Mouse (Mus musculus) adrenal gland, adult 8-10 months (tissue): Measurements from ENCODE around the gene Rgp1. TPM values are rescaled to one million over a fixed set of nuclear protein-coding genes. Genes with fewer than 3 reads are reported as not detected.
"Not testable (repeated sequence)": the region's sequence is repeated elsewhere in the genome, so short reads cannot be mapped to it uniquely, and the experiment has no call there.

Experiments used
- DNase-seq: peaks from one replicate; pipeline ENCODE4 v3.0.0; 2022
- total RNA-seq, 4 experiments: library from RNA; stranded (reverse); gene quantifications; 2 replicates each; pipeline ENCODE4 v1.2.4; 2022

The Rgp1 gene
- 10 to 100 TPM; 41.0 to 66.1 (median 56.9) TPM for total RNA-seq

DNA sequence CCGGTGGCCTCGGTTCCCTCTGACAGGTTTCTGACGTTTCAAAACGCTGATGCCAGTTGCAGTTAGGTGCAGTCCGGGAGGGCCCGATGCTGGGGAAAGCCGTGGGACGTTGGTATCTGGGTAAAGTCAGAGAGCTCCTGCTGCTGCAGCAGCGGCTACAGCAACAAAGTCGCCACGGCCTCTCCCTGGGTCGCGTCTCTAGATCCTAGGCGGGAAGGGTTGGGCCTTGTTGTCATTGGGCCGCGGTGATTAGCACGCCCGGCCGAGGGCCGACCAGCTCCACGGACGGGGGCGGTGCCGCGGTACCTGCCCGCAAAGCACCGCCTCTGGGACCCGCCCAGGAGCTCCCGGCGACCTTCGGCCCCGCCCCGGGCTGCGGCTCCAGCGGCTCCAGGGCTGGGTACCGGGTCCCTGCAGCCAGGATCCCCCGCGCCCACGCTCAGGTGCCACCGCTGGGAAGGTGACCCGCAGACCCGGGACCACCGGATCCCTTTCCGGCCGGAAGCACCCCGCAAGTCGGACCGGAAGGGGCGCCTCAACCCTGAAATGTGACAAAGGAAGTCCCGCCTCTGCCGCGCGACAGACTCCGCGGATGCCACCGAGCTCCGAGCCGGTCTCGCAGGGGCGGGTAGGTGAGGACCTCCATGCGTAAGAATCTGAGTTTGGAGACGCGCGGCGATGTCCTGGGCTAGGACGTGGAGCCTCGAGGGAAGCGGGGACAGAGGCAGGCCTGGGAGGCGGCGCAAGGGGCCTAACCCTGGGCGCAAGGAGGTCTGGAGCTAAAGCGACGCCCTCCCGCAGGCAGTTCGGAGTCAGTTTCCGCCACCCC, at the start of gene Rgp1, which contains the start of gene Gba2:
TSS of gene Rgp1 (plus strand) at position 340 of the 829 bp plus-strand sequence.
TSS of gene Gba2 (minus strand) at position 498 of the 829 bp plus-strand sequence.
- peak; percentile 88 for DNase-seq

DNA sequence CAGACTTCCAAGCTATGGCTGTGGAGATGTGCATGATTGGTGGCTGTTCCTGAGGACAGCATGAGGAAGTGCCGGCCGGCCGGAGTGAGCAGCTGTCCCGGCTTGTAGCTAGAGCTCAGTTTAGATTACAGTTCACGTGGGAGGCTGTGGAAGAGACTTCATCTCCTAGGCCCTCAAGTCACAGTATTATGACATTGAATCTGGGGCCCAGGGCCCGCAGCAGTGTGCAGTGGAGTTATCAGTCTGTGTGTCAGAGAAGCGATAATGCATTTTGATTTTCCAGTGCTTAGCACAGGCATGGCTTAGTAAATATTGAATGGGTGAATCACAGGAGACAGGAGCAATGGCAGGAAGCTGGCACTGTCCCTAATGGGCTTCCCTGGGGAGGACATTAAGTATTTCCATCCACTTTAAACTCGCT, 48.4 kb upstream of the Rgp1 start:
- no peak for DNase-seq

DNA sequence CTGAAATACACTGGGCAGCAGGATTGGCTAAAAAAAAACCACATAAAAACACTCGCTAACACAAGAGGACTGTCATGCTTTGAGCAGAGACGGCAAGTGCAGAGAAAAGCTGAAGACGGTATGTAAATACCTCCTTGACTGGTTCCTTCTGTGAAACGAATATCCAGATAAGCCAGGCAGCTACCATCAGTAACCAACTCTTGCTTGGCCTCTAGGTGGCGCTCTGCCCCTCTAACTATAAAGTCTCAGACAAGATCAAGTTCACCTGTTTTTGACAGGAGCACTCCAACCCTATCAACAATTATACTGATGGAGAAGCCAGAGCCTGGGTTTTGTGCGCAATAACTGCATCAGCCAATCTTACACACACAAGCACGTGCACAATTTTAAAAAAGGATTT, 47.9 kb upstream of the Rgp1 start:
- DNase-seq, result no peak

DNA sequence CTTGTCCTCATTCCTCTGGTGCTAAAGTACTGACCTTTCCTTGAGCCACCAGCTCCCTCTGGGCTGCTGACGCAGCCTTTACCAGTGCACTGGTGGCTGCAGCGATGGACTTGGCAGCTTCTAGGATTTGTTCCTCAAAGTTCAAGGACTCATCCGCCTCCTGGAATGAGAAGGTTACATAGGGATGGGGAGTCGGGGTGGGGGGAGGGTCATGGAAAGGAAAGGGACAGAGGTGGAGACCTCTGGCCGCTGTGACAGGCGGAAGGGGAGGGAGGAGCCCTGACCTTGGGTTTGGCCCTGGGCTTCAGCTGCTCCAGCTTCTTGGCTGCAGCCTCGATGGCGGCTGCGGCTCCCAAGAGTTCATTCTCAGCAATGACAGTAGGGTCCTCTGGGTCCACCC, 45.2 kb upstream of the Rgp1 start:
- peak; percentile 88 for DNase-seq

DNA sequence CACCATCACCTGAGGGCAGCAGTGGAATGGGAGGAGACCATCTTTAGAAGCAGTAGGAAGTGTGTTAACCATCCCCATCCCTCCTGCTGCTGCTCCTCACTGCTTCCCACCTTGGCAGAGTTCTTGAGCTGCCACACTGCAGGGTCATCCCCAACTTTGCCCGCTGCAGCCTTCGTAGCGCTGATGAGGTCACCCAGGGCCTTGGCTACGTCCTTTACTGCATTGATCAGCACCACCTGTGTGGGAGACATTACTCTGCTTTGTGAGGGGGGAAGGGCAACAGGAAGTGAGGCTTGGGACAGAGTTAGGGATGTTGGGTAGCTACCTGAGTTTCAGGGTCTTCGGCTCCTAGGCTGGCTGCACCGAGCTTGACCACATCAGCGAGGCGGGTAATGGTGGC, 42.9 kb upstream of the Rgp1 start:
- no peak for DNase-seq

DNA sequence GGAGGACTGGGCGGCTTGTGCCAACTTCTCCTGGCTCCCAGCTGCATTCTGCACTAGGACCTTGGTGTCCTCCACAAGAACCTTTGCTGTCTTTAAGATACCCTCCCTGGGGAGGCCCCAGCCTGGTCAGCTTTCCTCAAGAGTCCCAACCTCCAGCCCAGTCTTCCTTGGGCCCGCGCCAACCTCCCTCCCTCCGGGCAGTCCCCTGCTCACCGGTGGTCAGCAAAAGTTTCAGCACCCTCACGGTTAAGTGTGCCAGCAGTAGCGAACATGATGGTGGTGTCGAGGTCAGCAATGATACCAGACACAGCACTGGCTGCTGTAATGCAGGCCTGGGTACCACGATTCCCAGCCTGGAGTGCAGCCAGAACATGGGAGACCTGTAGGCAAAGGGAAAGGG, 42.5 kb upstream of the Rgp1 start:
- no peak for DNase-seq

DNA sequence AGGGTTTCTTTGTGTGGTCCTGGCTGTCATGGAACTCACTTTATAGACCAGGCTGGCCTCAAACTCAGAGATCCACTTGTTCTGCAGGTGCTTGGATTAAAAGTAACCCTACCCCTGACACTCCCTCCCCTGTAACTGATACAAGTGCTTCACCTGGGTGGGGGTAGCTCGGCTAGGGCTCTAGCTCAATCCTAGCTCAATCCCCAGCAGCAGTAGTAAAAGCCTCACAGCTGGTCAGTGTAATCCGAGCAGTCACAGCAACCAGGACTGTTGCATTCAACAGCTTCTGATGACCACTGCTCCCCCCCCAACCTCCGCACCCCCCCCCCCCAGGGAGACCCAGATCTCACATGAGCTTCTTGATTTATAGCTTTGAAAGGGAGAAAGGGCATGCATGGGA, 36.5 kb upstream of the Rgp1 start:
- DNase-seq, result no peak

DNA sequence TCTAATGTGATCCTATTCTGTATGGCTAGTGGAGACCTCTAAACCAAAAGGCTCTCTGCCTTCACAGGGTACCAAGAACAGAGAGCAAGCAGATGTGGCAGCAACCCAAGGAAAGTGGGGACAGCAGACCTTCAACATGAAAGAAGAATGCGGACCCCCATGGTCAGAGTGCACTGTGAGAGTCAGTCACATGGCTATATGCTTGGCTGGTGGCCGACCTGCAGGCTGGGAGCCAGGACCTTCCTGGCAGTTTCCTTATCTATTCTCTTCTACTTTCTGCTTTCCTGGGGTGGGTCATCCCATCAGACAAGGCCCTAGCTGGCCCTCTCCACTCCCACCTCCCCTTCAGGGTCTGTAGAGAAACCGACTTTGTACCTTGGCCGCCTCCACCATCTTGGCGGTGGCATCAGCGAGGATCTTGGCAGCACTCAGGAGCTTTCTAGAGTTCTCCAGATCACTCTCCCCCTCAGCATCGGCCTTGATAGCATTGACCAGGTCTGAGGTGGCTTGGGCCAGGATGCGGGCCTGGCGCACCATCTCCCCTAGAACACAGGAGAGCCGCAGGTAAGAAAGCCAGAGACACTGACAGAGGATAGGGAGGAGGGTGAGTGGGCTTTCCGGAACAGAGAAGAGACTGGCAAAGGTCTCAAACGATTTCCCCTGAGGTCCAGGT, 32.0 kb upstream of the Rgp1 start:
- peak; percentile 70 for DNase-seq

DNA sequence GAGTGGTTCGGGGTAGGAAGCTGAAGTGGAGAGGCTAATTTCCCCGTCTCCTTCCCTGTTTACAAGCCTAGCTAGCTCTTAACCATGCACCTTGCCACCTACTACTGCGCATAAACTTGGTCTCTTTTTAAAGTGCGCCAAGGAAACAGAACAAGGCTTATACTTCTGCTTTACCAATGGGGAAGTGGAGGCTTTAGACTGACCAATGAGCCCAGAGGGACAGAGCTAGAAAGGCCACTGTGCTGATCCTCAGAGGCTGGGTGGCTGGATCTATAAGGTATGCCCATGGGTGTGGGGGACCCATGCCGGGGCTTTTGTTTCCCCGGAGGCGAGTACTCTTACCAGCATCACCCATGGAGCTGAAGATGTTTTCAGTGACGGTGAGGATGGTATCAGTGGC, 31.4 kb upstream of the Rgp1 start:
- DNase-seq, result no peak

DNA sequence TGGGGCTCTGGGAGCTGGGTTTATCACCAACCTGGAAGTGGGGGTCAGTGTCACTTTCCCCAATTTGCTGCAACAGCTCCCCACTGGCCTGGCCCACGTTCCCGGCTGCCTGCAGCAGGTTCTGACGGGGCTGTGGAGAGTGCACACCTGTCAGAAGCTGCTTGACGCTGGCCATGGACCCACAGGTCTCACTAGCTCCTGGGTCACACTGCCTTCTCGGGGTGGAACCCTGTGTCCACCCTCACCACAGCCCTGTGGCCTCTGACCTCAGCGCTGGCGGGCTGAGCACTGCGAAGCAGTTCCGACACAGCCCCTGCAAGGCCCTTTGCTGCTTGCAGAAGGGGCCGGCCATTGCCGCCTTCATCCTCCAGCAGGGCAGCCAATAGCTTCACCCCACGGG, 29.5 kb upstream of the Rgp1 start:
- DNase-seq, result no peak

DNA sequence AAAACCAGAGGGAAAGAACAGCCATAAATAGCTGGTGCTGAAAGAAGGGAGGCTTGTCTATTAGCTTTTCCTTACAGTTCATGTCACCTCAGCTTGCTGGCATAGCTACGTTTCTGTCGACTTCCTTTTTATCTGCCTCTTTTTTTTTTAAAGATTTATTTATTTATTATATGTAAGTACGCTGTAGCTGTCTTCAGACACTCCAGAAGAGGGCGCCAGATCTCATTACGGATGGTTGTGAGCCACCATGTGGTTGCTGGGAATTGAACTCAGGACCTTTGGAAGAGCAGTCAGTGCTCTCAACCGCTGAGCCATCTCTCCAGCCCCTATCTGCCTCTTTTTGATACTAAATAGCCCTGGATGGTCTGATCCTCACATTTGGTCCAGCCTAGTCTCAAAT, 26.7 kb upstream of the Rgp1 start:
- not testable (repeated sequence) for DNase-seq

DNA sequence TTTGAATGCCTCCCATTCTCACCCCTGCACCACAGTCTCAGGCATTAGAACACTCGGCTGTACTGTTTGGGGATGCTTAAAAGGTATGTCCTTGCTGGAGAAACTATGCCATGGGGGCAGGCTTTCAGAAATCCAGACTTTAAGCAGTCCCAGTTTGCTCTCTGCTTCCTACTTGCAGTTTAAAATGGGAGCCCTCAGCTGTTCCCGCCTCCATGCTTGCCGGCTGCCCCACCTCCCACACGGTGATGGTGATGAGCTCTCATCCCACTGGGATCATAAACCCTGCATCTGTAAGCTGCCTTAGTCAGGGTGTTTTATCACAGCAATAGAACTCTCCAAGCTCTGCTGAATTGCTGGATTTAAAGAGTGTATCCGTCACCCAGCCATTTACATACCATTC, 26.1 kb upstream of the Rgp1 start:
- no peak for DNase-seq

DNA sequence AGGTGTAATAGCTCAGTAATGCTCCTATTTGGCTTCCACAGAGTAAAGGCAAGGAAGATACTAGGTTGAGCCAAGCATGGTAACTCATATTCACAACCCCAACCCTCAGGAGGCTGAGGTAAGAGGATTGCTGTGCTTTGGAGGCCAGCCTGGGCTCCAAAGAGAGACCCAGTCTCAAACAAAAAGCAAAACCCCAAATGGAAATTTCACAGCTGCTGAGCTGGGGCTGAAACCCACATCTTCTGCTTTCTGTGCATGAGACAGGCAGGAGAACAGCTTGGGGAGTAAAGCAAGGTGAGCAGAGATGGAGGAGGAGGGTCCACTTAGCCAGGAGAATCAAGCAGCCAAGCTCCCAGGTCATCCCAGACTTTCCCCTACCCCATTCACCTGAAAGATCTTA, 24.6 kb upstream of the Rgp1 start:
- DNase-seq, result no peak

DNA sequence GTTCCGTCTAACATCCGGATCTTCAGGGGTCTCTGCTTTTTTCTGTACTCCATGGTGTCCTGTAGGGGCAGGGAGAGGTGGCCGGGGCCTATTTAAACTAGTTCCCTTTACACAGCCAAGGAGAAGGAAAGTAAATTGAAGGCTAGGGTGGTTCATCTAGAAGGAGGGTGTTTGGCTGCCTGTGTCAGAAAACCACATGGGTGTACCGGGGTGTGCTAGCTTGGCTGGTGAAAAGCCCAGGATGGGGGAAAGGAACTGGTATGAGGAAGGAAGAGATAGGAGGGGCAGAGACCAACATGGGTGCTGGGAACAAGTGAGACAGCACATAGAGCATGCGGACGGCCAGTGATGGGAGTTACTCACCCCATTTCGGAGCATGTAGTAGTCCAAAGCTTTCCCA, 22.6 kb upstream of the Rgp1 start:
- DNase-seq, result no peak

DNA sequence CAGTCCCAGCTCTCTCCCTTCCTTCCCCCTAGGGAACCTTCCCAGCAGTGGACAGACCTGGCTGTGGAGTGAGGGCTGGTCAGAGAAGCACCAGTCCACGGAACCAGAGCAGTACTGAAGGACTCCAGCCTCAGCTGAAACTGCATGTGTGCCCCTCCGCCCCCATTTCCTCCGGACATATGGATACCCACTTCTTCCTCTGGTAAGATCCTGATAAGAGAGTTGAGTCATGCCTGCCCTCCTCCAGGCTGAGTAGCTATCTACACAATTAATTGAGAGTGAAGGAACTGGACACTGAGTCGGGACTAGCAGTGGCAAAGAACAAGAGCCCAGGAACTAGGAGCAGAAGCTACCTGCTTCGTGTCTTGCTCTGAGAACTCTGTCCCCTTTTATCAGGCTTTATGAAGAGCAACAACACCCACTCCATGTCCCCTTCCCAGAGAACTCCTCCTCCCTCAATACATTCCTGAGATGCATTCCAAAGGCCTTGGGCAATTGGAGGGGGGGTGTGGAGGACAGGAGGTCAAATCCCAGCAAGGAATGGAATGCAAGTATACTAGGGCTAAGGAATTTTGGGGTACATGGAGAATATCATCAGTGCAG, 20.4 kb upstream of the Rgp1 start:
- no peak for DNase-seq

DNA sequence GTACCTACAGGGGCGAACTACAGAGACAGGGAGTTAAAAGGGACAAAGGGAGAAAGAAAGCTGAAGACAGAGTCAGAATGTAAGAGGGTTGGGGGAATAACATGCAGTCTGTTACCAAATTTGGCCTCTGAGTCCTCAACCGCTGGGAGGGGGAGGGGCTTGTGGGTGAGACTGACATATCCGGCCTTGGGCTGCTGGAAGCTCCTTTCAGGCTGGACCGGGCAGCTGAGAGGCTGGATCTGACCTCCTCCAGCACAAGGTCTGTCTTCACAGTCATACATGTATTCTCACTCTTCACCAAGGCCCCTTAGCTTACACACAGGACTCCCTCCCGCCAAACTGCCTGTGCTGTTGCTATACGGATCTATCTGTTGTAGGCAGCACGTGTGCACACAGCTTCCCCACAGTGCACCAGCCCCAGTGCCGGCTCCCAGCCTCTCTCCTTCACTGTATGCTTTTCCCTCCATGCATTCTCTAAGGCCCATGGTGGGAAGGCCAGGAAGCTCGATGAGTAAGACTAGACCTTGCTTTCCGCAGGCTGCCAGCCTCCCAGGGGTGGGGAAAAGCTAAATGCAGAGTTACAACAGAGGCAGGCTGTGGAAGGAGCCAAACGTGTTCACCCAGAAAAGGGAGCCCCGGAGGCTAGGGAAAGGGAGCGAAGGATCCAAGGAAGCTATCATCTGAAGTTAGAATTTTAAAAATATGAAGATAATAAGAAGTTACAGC, 19.7 kb upstream of the Rgp1 start:
- DNase-seq, result peak; percentile 83

DNA sequence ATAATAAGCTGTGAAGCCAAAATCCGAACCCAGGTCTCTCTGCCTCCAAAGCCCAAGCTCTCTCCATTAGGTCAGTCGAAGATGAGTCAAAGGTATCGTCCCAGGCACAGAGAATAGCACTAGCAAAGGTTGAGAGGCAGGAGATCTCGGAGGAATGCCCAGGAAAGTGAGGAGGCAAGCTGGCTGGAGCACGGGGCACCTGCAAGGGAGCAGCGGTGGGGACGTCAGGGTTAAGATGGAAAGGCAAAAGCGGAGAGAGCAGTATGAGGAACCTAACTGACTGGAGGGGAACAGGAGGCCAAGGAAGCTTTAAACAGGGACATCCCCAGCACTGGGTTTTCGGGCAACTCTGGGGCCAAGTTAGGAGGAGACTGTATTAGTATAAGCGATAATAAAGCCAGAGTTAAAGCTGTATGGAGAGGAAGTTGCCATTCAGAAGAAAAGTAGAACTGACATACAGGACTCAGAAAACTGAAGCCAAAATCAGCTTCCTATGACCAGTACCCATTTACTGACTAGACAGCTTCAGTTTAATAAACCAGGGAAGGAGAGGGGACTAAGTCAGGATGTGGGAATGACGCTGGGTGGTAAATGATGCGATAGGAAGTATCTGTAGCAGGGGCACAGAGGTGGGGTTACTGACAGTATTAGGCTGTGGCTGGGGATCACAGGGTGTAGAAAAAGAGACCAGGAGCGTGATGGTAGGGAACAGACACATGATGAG, 18.8 kb upstream of the Rgp1 start:
- no peak for DNase-seq

DNA sequence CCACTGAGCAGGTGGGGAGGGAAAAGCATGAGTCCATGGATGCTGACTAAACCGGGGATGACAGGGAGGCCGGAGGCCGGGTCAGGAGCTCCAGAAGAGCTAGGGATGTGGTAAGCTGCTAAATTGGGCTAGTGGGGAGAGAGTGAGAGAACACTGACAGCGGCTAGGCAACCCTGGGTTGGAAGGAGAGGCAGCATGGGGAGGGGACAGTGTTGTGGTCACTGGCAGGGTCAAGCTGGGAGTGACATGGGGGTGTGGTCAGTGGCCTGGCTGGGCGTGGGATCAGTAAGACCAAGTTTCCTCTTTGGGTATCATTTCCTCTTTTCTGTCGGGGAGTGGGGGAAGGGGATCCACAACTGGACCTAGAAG, 18.3 kb upstream of the Rgp1 start:
- DNase-seq, result peak; percentile 69

DNA sequence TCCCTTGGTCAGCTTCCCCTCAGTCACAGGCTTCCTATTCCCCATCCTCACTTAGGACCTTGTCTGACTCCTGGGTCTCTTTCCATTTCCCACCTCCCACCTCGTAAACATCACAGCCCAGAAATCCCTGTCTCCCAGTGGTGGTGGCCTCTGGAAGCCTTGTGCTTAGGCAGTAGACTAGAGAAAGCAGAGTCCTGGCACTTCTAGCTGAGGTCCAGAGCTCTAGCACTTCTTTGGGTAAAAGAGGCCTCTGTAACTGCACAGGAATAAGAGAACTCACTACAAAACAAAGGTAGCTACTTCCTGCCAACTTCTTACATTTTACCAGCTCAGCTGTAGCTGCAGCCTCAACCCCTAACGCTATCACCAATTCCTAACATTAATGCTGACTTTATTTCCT, 17.5 kb upstream of the Rgp1 start:
- DNase-seq, result no peak

DNA sequence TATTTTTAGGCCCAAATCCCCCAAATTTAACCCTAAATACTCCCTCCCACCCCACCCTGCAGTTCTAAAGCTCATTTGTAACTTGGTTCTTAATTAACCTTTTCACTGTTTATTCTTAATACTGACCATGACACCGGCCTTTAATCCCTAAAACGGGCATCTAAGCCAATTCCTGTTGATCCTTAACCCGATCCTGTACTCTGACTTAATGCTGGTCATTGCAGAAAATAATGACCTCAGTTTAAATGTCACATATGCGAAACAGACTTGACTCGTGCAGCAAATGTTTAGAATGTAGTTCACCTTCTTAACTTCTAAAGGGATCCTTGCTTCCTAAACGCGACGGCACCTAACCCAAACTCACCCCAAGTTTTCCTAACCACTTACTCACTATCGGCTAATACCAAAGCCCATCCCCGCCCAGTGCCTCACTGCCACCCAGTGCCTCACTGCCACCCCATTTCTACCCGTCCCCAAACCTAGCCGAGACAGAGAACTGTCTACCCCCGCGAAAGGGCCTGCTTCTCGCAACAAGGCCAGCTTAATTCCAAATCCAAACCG, 17.0 kb upstream of the Rgp1 start:
- DNase-seq, result no peak

DNA sequence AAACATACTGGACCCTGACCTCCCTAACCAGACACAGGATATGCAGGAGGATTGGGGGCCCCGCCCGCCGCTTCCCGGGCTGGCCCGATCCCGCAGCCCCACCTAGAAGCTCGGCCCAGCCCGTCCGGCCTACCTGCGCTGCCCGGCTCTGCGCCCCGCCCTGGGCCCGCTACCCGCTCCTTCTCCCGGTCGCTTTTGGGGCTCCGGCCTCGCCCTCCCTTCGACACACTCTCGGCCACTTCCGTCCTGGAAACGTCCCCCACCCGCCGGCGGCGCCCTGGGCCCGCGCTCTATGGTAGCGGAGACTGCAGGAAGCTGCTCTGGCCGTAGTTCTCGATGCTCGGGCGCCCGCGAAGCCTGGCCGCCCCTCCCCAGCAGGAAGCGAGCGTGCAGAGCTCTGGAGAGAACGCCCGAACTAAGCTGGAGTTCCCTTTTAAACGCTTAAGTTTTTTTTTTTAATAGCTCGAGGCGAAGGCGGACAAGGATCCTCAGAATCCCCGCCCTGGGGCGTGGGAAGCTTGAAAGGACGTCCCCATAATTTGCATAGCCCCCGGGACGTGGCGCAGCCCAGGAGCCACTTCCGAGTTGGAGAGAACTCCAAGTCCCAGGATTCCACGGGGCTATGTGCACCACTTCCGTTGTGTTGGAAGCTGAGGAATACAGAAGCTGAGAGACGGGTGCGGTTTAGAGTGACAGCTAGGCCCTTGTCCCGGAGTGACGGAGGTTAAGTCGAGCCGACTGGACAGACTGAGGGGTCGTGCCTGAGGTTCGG, 16.3 kb upstream of the Rgp1 start, which contains the start of the genes Creb3 and Tln1:
TSS of gene Creb3 (plus strand) at position 336 of the 772 bp plus-strand sequence.
TSS of gene Tln1 (minus strand) at position 695 of the 772 bp plus-strand sequence.
- DNase-seq, result peak; percentile 97
